In the genomic region with DNA sequence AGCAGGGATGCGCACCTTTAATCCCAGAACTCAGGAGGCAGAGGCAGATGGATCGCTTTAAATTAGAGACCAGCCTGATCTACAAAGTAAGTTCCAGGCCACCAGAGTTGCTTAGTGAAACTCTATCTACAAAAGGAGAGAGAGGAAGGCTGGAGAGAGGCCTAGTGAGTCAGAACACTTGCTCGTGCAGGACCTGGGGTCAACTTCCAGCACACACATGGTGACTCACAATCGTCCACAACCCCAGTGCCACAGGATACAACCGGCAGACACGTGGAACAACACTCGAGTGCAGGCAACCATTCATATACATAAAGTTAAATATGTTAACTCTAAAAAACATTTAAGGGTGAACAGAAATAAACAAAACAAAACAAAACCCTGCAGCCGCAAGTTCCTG, we compare ENCODE assay signal across 16 mouse cellular contexts. TPM values are rescaled to one million over a fixed set of nuclear protein-coding genes. Genes with fewer than 3 reads are reported as not detected.
"Had no signal": no experiment of that assay in that cellular context is flagged by ENCODE, and none has a peak within 500 bp of the region (broad histone marks: within the 10 kb centered on the region; RNA-seq: fewer than 3 reads in every experiment).

No protein-coding gene starts in this region.

- H3K4me3 ChIP-seq: layer of hippocampus, adult 2 months; limb, embryonic 13.5 days; midbrain, embryonic 12.5 days; neural tube, embryonic 15.5 days had no signal

- H3K9ac ChIP-seq: limb, embryonic 13.5 days; liver, embryonic 14.5 days; midbrain, embryonic 12.5 days; neural tube, embryonic 15.5 days had no signal

- H3K4me2 ChIP-seq: limb, embryonic 13.5 days; midbrain, embryonic 12.5 days; neural tube, embryonic 15.5 days had no signal

- DNase-seq: kidney, postnatal 36 days; left cerebral cortex, postnatal 4 days; lung, adult 18-20 months; right cerebral cortex, adult 18-20 months; right cerebral cortex, postnatal 4 days; spleen, adult 18-20 months; thymus, adult 2 months; thymus, postnatal 36 days had no signal

- H3K27ac ChIP-seq: kidney, postnatal 0 days; layer of hippocampus, adult 2 months; limb, embryonic 13.5 days; liver, embryonic 14.5 days; midbrain, embryonic 12.5 days; neural tube, embryonic 15.5 days had no signal

- H3K9me3 ChIP-seq: limb, embryonic 13.5 days; midbrain, embryonic 12.5 days; neural tube, embryonic 15.5 days had no signal

- H3K27me3 ChIP-seq: limb, embryonic 13.5 days; midbrain, embryonic 12.5 days; neural tube, embryonic 15.5 days had no signal

RNA-seq across cellular contexts. Expression of gene Nrsn2, which starts 49.8 kb away (rescaled TPM):
- total RNA-seq: liver, adult 2 months; megakaryocyte-erythroid progenitor cell, adult 5-6 weeks had no signal
- polyA plus RNA-seq: liver, adult 2 months; liver, embryonic 14.5 days had no signal
